Mouse (Mus musculus): ENCODE measurements around the gene Col6a1.

Col6a1 gene

GRCm38 (mm10) chr10:76678122-76678521, 47.8 kb downstream of the Col6a1 start:
- DNase-seq (ENCODE audit: low spot score), result peak; percentile 31

- no peak for DNase-seq (ENCODE audit: low spot score)
Measured at GRCm38 (mm10) chr10:76675268-76675667, 50.7 kb downstream of the Col6a1 start.

- DNase-seq (ENCODE audit: low spot score), result no peak
Measured at GRCm38 (mm10) chr10:76674581-76674980, 51.4 kb downstream of the Col6a1 start.

GRCm38 (mm10) chr10:76671939-76672338, 54.0 kb downstream of the Col6a1 start:
- no peak for DNase-seq (ENCODE audit: low spot score)

GRCm38 (mm10) chr10:76668947-76669284, 57.1 kb downstream of the Col6a1 start:
- peak; percentile 17 for DNase-seq (ENCODE audit: low spot score)

GRCm38 (mm10) chr10:76668261-76668946, 57.6 kb downstream of the Col6a1 start:
- no peak for DNase-seq (ENCODE audit: low spot score)

GRCm38 (mm10) chr10:76667197-76667805, 58.7 kb downstream of the Col6a1 start:
- DNase-seq (ENCODE audit: low spot score), result no peak

GRCm38 (mm10) chr10:76665551-76665950, 60.4 kb downstream of the Col6a1 start:
- DNase-seq (ENCODE audit: low spot score), result no peak

- peak; percentile 72 for DNase-seq (ENCODE audit: low spot score)
Measured at GRCm38 (mm10) chr10:76664156-76665115, 61.5 kb downstream of the Col6a1 start.
